Mouse (Mus musculus) urinary bladder, postnatal 25 days (tissue): ENCODE data around the gene D430041D05Rik.

Experiments used
- DNase-seq: peaks from one replicate; pipeline ENCODE4 v3.0.0; 2022; ENCODE audit warnings: low spot score

The D430041D05Rik gene

GRCm38 (mm10) chr2:104188859-104189258 lies 222.0 kb downstream of the D430041D05Rik start:
- no peak for DNase-seq

GRCm38 (mm10) chr2:104187073-104187472 lies 223.7 kb downstream of the D430041D05Rik start:
- DNase-seq = no peak

- DNase-seq = no peak
Observed at GRCm38 (mm10) chr2:104185616-104186015, 225.2 kb downstream of the D430041D05Rik start.

GRCm38 (mm10) chr2:104184296-104184695 lies 226.5 kb downstream of the D430041D05Rik start:
- DNase-seq = no peak

DNA sequence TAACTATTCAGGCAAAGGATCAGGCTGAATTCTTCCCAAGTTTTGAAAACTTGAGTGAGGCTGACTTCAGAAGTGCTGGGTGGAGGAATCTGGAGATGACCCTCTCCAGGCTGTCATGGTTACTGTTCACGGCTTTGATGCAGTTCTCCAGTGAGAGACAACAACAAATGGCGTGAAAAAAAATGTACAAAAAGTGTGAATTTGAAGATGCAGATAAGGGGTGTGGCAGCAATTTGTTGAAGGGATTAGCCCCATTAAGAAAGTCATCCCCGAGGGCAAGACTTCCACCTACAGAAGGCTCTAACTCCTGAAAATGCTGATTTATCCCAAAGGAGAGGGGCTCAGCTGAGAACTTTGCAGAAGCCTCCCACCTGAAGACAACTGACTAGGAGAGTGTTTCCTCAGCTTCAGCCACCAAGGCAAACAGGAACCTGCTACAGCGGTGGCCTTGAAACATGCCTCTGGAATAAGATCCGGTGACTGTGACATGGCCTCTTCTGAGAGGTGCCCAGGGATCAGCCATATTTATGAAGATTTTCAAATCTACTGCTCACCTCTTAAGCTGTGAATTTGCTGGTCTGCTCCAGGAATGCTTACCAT lies 227.5 kb downstream of the D430041D05Rik start:
- DNase-seq = no peak

DNA sequence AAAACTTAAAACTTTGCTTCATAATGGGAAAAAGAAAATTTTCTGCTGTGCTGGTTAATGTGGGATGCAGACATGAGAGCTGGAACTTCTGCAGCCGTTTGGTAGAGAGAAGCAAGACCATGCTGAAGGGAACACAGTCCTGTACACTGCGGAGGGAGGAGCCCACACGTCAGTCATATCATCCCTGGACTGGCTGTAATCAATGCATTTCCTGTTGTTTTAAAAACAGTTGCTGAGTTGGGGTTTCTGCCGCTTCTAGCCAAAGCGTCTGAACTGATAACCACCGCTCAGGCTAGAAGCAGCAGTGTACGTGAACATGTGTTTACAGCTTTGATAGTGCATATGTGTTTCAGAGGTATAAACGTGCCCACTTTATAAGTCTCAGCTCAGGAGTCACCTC lies 231.2 kb downstream of the D430041D05Rik start:
- DNase-seq = no peak

DNA sequence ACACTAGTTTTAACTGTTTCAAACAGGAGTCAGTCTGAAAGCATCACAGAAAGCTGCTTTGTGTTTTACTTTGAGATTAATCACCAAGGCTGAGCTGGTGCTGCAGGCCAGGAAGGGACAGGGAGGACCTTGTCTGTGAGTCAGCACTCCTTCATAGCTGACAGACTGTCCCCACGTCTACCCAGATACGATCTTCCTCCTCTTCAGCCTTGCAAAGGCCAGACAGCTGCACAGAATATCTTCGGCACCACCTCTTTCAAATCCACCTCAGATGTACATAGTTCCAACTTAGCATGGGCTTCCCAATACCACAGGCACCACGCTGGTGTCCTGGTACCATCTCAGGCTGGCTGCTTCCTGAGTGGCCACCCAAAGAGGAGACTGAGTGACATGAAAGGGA lies 232.6 kb downstream of the D430041D05Rik start:
- no peak for DNase-seq

- no peak for DNase-seq
Observed at GRCm38 (mm10) chr2:104176979-104177704, 233.7 kb downstream of the D430041D05Rik start.

GRCm38 (mm10) chr2:104176166-104176978 lies 234.4 kb downstream of the D430041D05Rik start:
- no peak for DNase-seq

DNA sequence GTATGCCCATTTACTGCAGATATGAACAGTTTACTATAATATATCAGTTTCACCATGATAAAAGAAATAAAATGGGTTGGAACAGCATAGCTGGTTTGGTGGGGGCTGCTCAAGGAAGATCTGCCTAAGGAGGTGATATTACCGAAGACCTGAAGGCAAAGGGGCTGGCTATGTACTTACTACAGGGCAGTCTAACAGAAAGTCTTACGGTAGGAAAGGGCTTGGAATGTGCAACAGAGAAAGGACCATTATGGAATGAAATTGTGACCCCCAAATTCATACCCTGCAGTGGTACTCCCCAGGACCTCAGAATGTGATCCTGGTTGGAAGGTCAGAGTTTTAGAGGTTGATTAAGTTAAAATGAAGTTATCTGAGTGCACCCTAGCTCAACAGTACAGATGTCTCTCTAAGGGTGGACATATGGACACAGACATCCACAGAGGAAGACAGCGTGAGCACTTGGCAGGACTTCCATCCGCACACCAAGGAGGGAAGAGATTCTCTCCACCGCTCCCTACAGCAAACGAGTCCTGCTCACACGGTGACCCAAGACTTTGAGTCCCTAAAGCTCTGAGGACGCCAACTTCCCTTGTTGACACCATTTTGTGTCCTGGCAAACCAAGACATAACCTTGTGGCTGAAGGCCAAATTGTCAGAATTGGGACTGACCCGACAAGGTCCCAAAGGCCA lies 235.2 kb downstream of the D430041D05Rik start:
- no peak for DNase-seq

- DNase-seq = no peak
Observed at GRCm38 (mm10) chr2:104173431-104173830, 237.4 kb downstream of the D430041D05Rik start.

GRCm38 (mm10) chr2:104172695-104173348 lies 238.0 kb downstream of the D430041D05Rik start:
- DNase-seq = no peak

DNA sequence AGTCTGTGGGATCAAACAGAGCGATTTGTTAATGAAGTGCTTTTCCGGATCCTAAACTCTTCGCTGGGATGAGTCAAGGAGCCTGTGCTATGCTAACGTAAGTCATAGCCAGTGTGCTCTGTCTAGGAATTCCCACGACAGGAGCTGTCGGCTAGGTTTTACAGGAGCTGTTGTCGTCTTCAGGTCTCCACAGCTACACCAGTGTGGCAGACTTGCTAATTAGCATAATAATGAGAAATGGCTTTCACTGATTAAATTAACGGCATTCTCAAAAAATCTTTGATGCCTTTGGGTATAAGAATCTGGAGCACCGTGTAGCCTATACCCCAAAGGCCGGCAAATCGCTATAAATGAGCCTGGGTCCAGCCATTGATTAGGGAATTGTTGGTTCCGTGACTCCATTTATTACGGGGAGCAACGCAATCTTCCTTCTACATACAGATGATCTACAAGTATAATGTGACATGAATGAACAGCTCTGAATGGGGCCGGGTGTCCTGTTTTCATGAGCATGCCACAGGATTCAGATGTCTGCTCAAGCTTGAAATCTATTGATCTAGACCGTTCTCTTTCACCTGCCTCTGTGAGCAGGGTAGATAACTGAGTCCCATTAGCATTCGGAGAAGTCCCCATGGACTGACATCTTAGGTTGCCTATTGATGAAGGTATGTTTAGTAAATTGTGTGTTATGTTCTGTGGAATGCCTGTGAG lies 242.5 kb downstream of the D430041D05Rik start:
- no peak for DNase-seq

DNA sequence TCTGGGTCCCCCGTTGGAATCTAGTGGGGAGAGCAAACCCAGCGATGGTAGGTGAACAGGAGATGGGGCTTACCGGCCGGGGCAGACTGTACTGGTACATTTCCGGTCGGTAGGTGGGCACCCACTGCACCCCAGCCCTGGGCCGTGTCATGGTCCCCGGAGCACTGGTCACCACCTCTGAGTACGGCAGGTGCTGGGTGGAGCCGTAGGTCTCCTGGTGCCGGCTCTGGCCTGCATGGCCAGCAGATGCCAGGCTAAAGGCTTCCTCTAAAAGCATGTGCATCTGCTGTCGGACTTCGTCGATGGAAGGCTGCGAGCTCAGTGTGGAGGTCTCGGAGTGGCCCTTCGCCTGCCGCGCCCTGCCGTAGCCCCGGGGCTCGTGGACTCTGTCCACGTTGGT lies 243.0 kb downstream of the D430041D05Rik start:
- no peak for DNase-seq

- DNase-seq = no peak
Observed at GRCm38 (mm10) chr2:104165631-104166030, 245.2 kb downstream of the D430041D05Rik start.

DNA sequence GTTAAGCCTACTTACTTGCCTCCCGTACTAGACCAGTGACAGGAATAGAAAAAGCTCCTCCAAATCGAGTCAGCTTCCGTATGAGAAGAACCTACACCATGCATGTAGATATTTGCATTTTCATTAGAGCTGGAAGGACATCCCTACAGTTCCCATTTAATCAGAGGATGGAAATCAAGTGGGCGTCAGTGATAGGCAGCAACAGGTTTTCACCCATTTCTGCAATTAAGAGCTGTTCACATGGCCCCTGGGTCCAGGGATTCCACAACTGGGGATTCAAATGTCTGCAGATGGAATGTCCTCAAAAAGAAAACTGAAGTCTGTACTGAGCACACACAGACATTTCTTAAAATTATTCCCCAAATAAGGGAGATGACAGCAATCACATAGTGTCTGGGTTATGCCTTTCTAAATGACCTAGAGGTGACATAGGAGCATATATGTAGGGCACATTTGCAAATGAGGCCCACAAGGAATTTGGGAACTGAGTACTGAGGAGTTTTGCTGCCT lies 246.8 kb downstream of the D430041D05Rik start:
- DNase-seq = no peak

DNA sequence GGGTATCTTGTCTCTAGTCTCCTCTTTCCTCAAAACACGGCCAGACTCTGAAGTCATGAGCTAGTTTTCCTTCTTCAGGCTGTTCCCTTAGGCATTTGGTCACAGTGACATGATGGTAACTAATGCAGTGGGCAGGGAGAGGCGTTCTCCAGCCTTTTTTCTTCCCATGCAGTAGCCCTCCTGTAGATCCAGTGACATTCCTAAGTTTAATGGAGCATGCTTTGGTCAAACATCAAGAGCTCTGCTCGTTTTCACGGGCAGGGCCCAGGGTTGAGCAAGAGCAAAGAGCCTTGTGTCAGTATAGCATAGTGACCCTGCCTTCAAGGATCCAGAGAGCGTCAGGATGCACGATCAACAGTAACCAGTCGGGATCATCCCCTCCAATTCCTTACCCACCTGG lies 247.4 kb downstream of the D430041D05Rik start:
- DNase-seq = no peak

- DNase-seq = no peak
Observed at GRCm38 (mm10) chr2:104157831-104158230, 253.0 kb downstream of the D430041D05Rik start.

- DNase-seq = no peak
Observed at GRCm38 (mm10) chr2:104153876-104154275, 256.9 kb downstream of the D430041D05Rik start.

DNA sequence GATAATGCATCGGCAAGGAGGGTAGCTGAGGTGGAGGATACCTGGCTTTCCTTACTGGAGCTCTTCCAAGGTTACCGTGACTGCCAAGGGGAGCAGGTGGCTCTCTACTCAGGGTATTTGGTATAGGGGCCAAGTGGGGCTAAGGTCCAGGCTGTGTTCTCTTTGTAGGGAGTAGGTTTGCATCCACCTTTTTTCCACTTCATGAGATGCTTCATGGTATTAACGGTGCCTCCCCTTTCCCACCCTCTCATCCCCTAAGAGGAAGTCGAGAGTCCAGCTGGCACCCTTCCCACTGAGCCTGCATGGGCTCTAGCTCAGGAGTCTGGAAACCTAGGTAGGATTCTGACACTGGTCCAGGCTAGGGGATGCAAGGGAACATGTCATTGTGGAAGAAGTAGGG lies 257.5 kb downstream of the D430041D05Rik start:
- no peak for DNase-seq
